Mouse (Mus musculus) ES-E14 (cell line): ENCODE measurements around the gene Slc2a5.

ENCODE experiments used
- HCFC1 ChIP-seq: IDR thresholded peaks from 2 replicates; pipeline ENCODE4 v1.6.1; 2012; ENCODE audit warnings: low read length, inconsistent platforms, borderline replicate concordance; ENCODE audit not compliant: insufficient read depth
- MAFK ChIP-seq: IDR thresholded peaks from 2 replicates; pipeline ENCODE4 v1.6.1; 2014; ENCODE audit warnings: mild to moderate bottlenecking, low read depth, low read length, inconsistent platforms; ENCODE audit not compliant: insufficient read depth
- ZNF384 ChIP-seq: IDR thresholded peaks from 2 replicates; pipeline ENCODE4 v1.6.1; 2012; ENCODE audit warnings: low read depth, low read length, inconsistent platforms

GRCm38 (mm10) chr4:150146286-150146685 is 27.2 kb downstream of the Slc2a5 start:
- TF ChIP-seq MAFK (no peak), HCFC1 (no peak), ZNF384 (no peak)
